Mouse (Mus musculus): Measurements from ENCODE around the gene Sorbs2. TPM values are rescaled to one million over a fixed set of nuclear protein-coding genes. Genes with fewer than 3 reads are reported as not detected.

The Sorbs2 gene
- polyA plus RNA-seq, 1 experiment: 4.7 TPM

DNA sequence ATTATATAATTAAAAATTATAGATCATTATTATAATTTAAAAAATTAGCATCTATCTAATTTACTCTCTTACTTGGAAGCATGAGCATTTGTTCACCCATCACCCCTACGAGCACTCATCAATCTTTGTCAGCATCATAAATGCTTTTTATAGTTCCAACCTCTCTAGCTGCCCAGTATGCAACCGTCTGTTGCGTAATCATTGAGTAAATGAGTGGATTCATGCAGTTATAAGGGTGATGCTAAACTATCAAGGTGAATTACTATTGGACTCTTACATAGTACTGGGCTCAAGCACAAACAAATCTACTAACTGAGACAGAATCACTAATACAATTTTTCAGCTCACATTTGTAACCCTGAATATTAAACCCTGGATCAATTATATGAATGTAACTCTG is 44.6 kb downstream of the Sorbs2 start:
- H3K4me1 ChIP-seq (ENCODE audit: control insufficient read depth, insufficient read depth, insufficient read length, low read length): no peaks in the 10 kb centered on the region
- no peak overlapping the region for H3K4me3 ChIP-seq (ENCODE audit: insufficient read depth, low read depth, low read length)
- H3K27ac ChIP-seq (replicated peaks; ENCODE audit: low read depth, low read length): no peak overlapping the region

DNA sequence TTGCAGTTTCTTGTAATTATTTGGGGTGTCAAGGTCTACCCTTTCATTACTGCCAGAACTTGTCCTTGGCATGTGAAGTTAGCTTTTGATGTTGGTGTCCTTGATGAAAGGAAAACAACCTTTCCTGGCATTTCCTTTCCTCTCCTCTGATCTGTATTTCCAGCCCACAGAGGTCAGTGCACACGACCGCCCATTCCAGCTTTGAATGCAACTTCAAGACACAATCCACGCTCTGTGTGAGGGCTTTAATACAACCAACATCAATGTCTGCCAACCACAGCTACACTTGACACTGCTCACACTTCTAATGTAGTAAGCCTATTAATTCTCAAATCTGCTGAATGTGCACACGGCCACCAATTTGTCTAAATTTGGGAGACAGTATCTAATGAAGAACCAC is 47.0 kb downstream of the Sorbs2 start:
- Histone ChIP-seq H3K4me1 (ENCODE audit: control insufficient read depth, insufficient read depth, insufficient read length, low read length) (no peaks in the 10 kb centered on the region), H3K27ac (replicated peaks; ENCODE audit: low read depth, low read length) (no peak overlapping the region), H3K4me3 (ENCODE audit: insufficient read depth, low read depth, low read length) (no peak overlapping the region)

- H3K4me1 ChIP-seq (ENCODE audit: control insufficient read depth, insufficient read depth, insufficient read length, low read length): no peaks in the 10 kb centered on the region
- H3K27ac ChIP-seq (replicated peaks; ENCODE audit: low read depth, low read length): no peak overlapping the region
- H3K4me3 ChIP-seq (ENCODE audit: insufficient read depth, low read depth, low read length): no peak overlapping the region
Measured at GRCm38 (mm10) chr8:45557936-45558335, 50.3 kb downstream of the Sorbs2 start.

DNA sequence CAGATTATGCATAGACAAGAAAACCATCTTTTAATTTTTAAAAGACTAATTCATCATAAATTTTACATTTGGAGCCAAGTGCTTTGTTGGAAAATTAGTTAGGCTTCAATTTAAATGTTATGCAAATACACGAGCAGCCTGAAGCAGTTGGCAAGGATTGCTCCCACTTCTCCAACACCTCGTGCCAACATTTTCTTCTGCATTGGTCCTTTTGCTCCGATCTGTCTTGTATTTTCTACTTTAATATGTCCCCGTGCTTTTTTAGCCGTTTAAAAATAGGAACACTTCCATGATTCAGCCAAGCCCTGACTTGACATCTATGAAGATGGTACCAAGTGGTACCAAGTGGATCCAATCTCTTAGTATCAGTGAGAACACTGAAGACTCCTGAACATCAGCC is 50.8 kb downstream of the Sorbs2 start:
- Histone ChIP-seq H3K27ac (replicated peaks; ENCODE audit: low read depth, low read length) (no peak overlapping the region), H3K4me1 (ENCODE audit: control insufficient read depth, insufficient read depth, insufficient read length, low read length) (no peaks in the 10 kb centered on the region), H3K4me3 (ENCODE audit: insufficient read depth, low read depth, low read length) (no peak overlapping the region)

GRCm38 (mm10) chr8:45559176-45559820 is 51.7 kb downstream of the Sorbs2 start:
- H3K27ac ChIP-seq (replicated peaks; ENCODE audit: low read depth, low read length): no peak overlapping the region
- no peaks in the 10 kb centered on the region for H3K4me1 ChIP-seq (ENCODE audit: control insufficient read depth, insufficient read depth, insufficient read length, low read length)
- H3K4me3 ChIP-seq (ENCODE audit: insufficient read depth, low read depth, low read length): no peak overlapping the region

GRCm38 (mm10) chr8:45565189-45565588 is 57.6 kb downstream of the Sorbs2 start:
- H3K4me3 ChIP-seq (ENCODE audit: insufficient read depth, low read depth, low read length): no peak overlapping the region
- H3K27ac ChIP-seq (replicated peaks; ENCODE audit: low read depth, low read length): no peak overlapping the region
- H3K4me1 ChIP-seq (ENCODE audit: control insufficient read depth, insufficient read depth, insufficient read length, low read length): no peaks in the 10 kb centered on the region

- no peak overlapping the region for H3K4me3 ChIP-seq (ENCODE audit: insufficient read depth, low read depth, low read length)
- no peaks in the 10 kb centered on the region for H3K4me1 ChIP-seq (ENCODE audit: control insufficient read depth, insufficient read depth, insufficient read length, low read length)
- no peak overlapping the region for H3K27ac ChIP-seq (replicated peaks; ENCODE audit: low read depth, low read length)
Measured at GRCm38 (mm10) chr8:45570117-45570516, 62.5 kb downstream of the Sorbs2 start.

DNA sequence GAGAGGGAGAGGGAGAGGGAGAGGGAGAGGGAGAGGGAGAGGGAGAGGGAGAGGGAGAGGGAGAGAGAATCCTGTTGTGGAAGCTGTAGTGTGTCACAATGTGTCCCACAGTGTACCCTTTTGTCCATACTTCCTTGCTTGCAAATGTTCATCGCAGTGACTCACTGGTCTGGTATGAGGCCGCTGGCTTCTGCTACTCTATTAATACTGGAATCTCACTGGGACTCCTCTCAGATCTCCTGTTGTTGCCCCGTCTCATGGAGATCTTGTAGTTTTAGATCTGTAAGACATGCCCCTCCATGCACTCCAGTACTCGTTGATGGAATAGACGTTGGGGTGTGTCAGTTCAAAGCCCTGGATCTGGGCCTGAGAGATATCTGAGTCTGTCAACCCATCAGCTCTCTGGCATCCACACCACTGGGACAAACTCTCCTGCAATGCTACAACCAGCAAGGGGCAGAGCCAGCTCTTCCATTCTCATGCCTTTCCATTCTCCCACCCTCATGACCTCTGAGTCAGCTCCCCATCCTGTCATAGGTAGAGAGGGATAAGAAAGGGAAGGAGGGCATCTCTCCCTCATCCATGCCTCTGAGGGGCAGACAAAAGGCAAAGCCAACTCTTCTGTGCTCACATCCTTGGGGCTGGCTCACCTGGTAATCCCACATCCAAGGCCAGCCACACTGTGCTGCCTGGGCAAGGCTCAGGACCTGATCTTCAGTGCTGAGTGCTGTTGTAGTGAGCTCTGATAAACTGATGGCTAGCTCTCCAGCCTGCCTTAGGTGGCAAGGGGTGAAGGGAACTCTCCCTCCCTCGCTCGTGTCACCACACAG is 72.3 kb downstream of the Sorbs2 start:
- Histone ChIP-seq H3K4me1 (ENCODE audit: control insufficient read depth, insufficient read depth, insufficient read length, low read length) (peaks cover 9% of the 10 kb centered on the region; the same call in 1 of the 2 replicates), H3K27ac (replicated peaks; ENCODE audit: low read depth, low read length) (no peak overlapping the region)

GRCm38 (mm10) chr8:45580544-45580866 is 72.9 kb downstream of the Sorbs2 start:
- no peak overlapping the region for H3K4me3 ChIP-seq (ENCODE audit: insufficient read depth, low read depth, low read length)
- no peak overlapping the region for H3K27ac ChIP-seq (replicated peaks; ENCODE audit: low read depth, low read length)
- H3K4me1 ChIP-seq (ENCODE audit: control insufficient read depth, insufficient read depth, insufficient read length, low read length): peaks cover 9% of the 10 kb centered on the region; the same call in 1 of the 2 replicates

More for the DNA sequence above, 72.3 kb downstream of the Sorbs2 start:
- H3K4me3 ChIP-seq (ENCODE audit: insufficient read depth, low read depth, low read length): no peak overlapping the region

DNA sequence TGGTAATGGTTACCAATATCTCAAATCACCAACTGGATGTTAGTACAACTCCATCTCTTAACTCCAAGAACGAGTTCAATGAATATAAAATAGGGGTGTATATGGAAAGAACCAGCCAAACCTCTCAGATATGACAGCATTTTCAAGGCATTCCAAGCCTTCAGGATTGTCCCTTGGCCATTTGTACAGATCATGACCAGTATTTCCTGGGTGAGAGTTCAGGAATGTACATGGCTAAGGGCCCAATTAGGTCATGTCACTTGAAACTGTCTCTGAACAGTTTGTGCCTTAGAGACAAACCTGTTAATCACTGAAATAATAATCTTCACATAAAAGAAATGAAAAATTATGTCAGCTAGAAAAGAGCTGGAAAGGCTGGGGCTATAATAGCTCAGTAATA is 76.3 kb downstream of the Sorbs2 start:
- Histone ChIP-seq H3K4me1 (ENCODE audit: control insufficient read depth, insufficient read depth, insufficient read length, low read length) (peaks cover 12% of the 10 kb centered on the region), H3K4me3 (ENCODE audit: insufficient read depth, low read depth, low read length) (no peak overlapping the region), H3K27ac (replicated peaks; ENCODE audit: low read depth, low read length) (peak overlapping the region; percentile 72)

DNA sequence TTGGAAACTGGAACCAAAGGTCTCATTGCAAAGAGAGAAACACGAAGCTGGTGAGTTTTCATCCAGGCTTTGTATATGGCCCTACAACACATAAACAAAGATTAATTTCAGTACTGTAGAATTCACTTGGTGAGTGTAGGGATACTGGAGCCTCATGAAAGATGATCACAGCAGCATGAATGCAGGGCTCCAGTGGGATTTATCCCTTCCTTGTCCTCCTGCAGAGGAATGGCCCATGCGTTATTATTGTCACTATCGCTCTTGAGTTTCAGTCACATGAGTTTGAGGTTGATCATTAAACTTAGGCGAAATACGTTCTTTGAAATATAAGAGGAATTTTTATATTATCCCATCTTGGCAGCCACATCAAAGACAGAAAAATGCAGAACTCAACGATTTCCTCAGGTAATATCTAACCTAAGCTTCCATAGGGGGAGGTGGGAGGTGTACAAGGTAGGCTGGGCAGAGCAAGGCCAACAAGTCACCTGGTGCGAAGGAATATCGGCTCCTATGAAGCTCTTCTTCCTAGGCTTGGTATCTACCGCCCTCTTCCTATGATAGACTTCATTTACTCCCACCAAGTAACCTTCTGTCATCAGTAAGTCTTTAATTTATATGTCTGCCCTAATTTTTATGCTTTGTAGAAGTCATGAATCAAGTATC is 76.9 kb downstream of the Sorbs2 start:
- no peak overlapping the region for H3K4me3 ChIP-seq (ENCODE audit: insufficient read depth, low read depth, low read length)
- H3K27ac ChIP-seq (replicated peaks; ENCODE audit: low read depth, low read length): peak overlapping the region; percentile 72
- peaks cover 12% of the 10 kb centered on the region for H3K4me1 ChIP-seq (ENCODE audit: control insufficient read depth, insufficient read depth, insufficient read length, low read length)

GRCm38 (mm10) chr8:45585158-45585557 is 77.6 kb downstream of the Sorbs2 start:
- Histone ChIP-seq H3K4me1 (ENCODE audit: control insufficient read depth, insufficient read depth, insufficient read length, low read length) (peaks cover 11% of the 10 kb centered on the region), H3K27ac (replicated peaks; ENCODE audit: low read depth, low read length) (no peak overlapping the region), H3K4me3 (ENCODE audit: insufficient read depth, low read depth, low read length) (no peak overlapping the region)

DNA sequence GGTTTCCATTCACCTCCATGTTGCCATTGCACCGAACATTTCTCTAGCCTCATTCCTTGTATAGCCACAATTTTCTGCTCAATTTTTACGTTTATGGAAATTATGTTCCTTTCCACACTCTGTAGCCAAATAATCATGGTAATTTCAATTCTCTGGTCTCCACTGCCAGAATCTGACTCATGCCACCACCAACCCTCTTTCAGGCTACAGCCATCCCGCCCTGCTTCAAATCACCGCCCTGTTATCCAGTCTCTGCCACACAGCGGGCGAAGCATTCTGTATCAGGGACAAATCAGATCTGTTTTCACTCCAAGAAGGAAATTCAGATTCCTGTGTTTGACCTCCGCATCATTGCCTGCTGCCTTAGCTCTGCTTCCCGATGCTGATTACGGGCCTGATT is 79.4 kb downstream of the Sorbs2 start:
- H3K4me1 ChIP-seq (ENCODE audit: control insufficient read depth, insufficient read depth, insufficient read length, low read length): peaks cover 4% of the 10 kb centered on the region
- H3K27ac ChIP-seq (replicated peaks; ENCODE audit: low read depth, low read length): no peak overlapping the region

DNA sequence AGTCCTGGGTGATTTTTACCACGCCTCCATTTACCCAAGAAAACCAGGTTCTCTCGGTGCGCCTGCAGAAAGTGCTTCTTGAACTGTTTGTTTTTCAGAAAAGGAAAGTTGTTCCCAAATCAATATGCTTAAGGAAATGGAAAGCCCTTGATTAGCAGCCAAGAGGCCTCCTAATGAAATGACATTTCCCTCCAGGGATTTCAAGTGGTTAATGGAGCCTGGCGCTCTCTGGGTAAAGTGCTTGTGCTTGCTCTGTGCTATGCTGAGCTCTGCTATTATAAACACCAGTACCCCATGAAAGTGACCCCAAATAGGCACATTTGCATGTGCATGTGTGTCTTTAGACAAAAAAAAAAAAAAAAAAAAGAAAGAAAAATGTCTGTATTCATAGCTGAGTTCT is 84.3 kb downstream of the Sorbs2 start:
- H3K27ac ChIP-seq (replicated peaks; ENCODE audit: low read depth, low read length): no peak overlapping the region
- peaks cover 2% of the 10 kb centered on the region; the same call in 1 of the 2 replicates for H3K4me1 ChIP-seq (ENCODE audit: control insufficient read depth, insufficient read depth, insufficient read length, low read length)
- no peak overlapping the region for H3K4me3 ChIP-seq (ENCODE audit: insufficient read depth, low read depth, low read length)

More for the DNA sequence above, 79.4 kb downstream of the Sorbs2 start:
- no peak overlapping the region for H3K4me3 ChIP-seq (ENCODE audit: insufficient read depth, low read depth, low read length)

- no peak overlapping the region for H3K4me3 ChIP-seq (ENCODE audit: insufficient read depth, low read depth, low read length)
- H3K27ac ChIP-seq (replicated peaks; ENCODE audit: low read depth, low read length): no peak overlapping the region
- H3K4me1 ChIP-seq (ENCODE audit: control insufficient read depth, insufficient read depth, insufficient read length, low read length): peaks cover 2% of the 10 kb centered on the region; the same call in 1 of the 2 replicates
Measured at GRCm38 (mm10) chr8:45593711-45594110, 86.1 kb downstream of the Sorbs2 start.

All from brown adipose tissue, adult 24 weeks (tissue).